Comparison of ENCODE assay signal across 8 mouse cellular contexts in the genomic region with DNA sequence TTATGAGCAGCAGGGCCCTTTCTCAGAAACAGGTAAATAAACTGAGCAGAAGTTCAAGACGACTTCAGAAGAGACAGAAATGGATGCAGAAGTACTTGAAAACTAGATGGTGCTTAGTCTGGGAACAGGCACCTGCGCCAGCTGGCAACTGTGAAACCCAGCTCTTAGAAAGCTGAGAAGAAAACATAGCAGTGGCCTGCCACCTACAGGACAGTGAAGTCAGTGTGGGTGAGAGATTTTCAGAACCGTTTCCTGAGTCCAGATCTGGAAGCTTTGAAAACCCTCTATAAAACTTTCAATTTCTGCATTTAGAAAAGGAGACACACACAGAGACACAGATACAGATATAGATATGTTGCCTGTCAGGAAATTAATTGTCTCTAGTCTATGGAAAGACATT.
DNase-seq lines count a peak whose midpoint lies in the region; ATAC-seq and TF ChIP-seq lines count a peak whose summit lies in the region.

No protein-coding gene starts in this region.

- no peaks in the 10 kb centered on the region for H3K9me3 ChIP-seq in lung, embryonic 14.5 days (ENCODE audit: low read depth, low read length)
- no peaks in the 10 kb centered on the region for H3K9me3 ChIP-seq in embryonic facial prominence, embryonic 14.5 days (ENCODE audit: control insufficient read depth, low read length)
- no peaks in the 10 kb centered on the region for H3K9me3 ChIP-seq in intestine, embryonic 15.5 days

- ATAC-seq in lung, embryonic 14.5 days (ENCODE audit: insufficient read depth), result no peak
- no peak for ATAC-seq in embryonic facial prominence, embryonic 14.5 days (ENCODE audit: low read depth)
- ATAC-seq in intestine, embryonic 15.5 days, result no peak

- peak; percentile 66 for DNase-seq in lung, embryonic 14.5 days
- no peak for DNase-seq in lung, adult 2 months
- DNase-seq in brain, adult 2 months (ENCODE audit: low read depth, low spot score), result peak; percentile 67
- peak; percentile 53 for DNase-seq in embryonic facial prominence, embryonic 14.5 days (ENCODE audit: low spot score)
- DNase-seq in heart, postnatal 4 days, result peak; percentile 53
- DNase-seq in lung, postnatal 14 days, result peak; percentile 16
- no peak for DNase-seq in c-Kit-positive CD71-positive TER-119-positive erythroid progenitor cells, embryonic 14.5 days (ENCODE audit: low spot score)

- H3K9ac ChIP-seq in lung, embryonic 14.5 days, result no peak overlapping the region
- no peak overlapping the region for H3K9ac ChIP-seq in embryonic facial prominence, embryonic 14.5 days (ENCODE audit: low read depth, low read length)
- H3K9ac ChIP-seq in intestine, embryonic 15.5 days, result no peak overlapping the region

- no peak overlapping the region for H3K4me3 ChIP-seq in lung, embryonic 14.5 days (ENCODE audit: low read depth, low read length)
- H3K4me3 ChIP-seq in lung, adult 2 months (replicated peaks; ENCODE audit: extremely low read depth, low read depth, low read length), result no peak overlapping the region
- H3K4me3 ChIP-seq in embryonic facial prominence, embryonic 14.5 days (ENCODE audit: low read depth, low read length), result no peak overlapping the region
- H3K4me3 ChIP-seq in intestine, embryonic 15.5 days (replicated peaks), result no peak overlapping the region

- no peaks in the 10 kb centered on the region for H3K27me3 ChIP-seq in lung, embryonic 14.5 days (ENCODE audit: insufficient read depth, low read length)
- H3K27me3 ChIP-seq in embryonic facial prominence, embryonic 14.5 days (replicated peaks; ENCODE audit: control insufficient read depth, insufficient read depth, low read length), result no peaks in the 10 kb centered on the region
- H3K27me3 ChIP-seq in intestine, embryonic 15.5 days (replicated peaks), result no peaks in the 10 kb centered on the region

- no peak overlapping the region for H3K4me2 ChIP-seq in lung, embryonic 14.5 days
- no peak overlapping the region for H3K4me2 ChIP-seq in embryonic facial prominence, embryonic 14.5 days (ENCODE audit: low read depth, low read length)
- no peak overlapping the region for H3K4me2 ChIP-seq in intestine, embryonic 15.5 days (replicated peaks)

- no peaks in the 10 kb centered on the region for H3K4me1 ChIP-seq in lung, embryonic 14.5 days (ENCODE audit: insufficient read depth)
- H3K4me1 ChIP-seq in lung, adult 2 months (ENCODE audit: control insufficient read depth, insufficient read depth, low read length), result no peaks in the 10 kb centered on the region
- H3K4me1 ChIP-seq in embryonic facial prominence, embryonic 14.5 days (ENCODE audit: control insufficient read depth, insufficient read depth, low read length), result no peaks in the 10 kb centered on the region
- H3K4me1 ChIP-seq in intestine, embryonic 15.5 days (replicated peaks), result no peaks in the 10 kb centered on the region

- H3K27ac ChIP-seq in lung, embryonic 14.5 days (ENCODE audit: low read depth), result no peak overlapping the region
- H3K27ac ChIP-seq in embryonic facial prominence, embryonic 14.5 days (replicated peaks; ENCODE audit: low read depth, low read length), result no peak overlapping the region
- no peak overlapping the region for H3K27ac ChIP-seq in intestine, embryonic 15.5 days

- WGBS in lung, embryonic 14.5 days, result 37% methylated on average over 3 of the region's 3 CpGs
- 34% methylated on average over 3 of the region's 3 CpGs for WGBS in lung, adult 2 months
- WGBS in embryonic facial prominence, embryonic 14.5 days, result 40% methylated on average over 3 of the region's 3 CpGs
- 35% methylated on average over 3 of the region's 3 CpGs for WGBS in intestine, embryonic 15.5 days

- peak; percentile 60 for TF ChIP-seq CTCF in lung, embryonic 14.5 days (IDR thresholded peaks at IDR 0.05; ENCODE audit: low read depth)
- no peak for TF ChIP-seq CTCF in lung, adult 2 months (IDR thresholded peaks at IDR 0.05; ENCODE audit: insufficient read depth, low read length)

- no peak for TF ChIP-seq POLR2A in lung, adult 2 months (IDR thresholded peaks at IDR 0.05; ENCODE audit: borderline replicate concordance, extremely low read depth, low read depth, low read length)

- H3K36me3 ChIP-seq in lung, embryonic 14.5 days (ENCODE audit: insufficient read depth), result no peaks in the 10 kb centered on the region
- H3K36me3 ChIP-seq in embryonic facial prominence, embryonic 14.5 days (ENCODE audit: control insufficient read depth, insufficient read depth, low read length), result no peaks in the 10 kb centered on the region
- H3K36me3 ChIP-seq in intestine, embryonic 15.5 days, result no peaks in the 10 kb centered on the region

Comparison
In these comparisons a context has a peak if more than half of its experiments do, and no peak if none do; other contexts are left out.
1. DNase-seq: peak in lung, embryonic 14.5 days (single experiment), brain, adult 2 months (single experiment), embryonic facial prominence, embryonic 14.5 days (single experiment), heart, postnatal 4 days (single experiment) and lung, postnatal 14 days (single experiment); none in lung, adult 2 months (single experiment) and c-Kit-positive CD71-positive TER-119-positive erythroid progenitor cells, embryonic 14.5 days (single experiment).